ENCODE assay signal across 18 mouse cellular contexts in the genomic region with DNA sequence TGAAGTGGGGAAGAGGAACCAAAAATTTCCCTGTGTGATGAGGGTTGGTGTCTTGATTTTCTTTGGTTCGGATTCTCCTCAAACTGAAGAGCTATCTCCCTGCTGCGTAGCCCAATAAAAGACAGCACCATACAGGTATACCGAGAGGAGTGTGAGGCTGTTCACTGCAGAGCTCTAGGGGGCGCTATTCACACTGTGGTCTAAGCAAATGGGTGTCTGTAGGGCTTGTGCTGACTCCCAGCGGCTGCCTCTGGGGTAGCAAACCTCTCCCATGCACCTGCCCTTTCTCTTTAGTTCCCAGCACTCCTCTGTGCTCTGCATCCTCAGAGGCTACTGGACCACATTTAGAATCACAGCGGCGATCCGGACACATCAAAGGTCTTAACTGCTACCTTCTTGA. TPM values are rescaled to one million over a fixed set of nuclear protein-coding genes. Genes with fewer than 3 reads are reported as not detected.
DNase-seq lines count a peak whose midpoint lies in the region; ATAC-seq and TF ChIP-seq lines count a peak whose summit lies in the region.
"Had no signal": no experiment of that assay in that cellular context is flagged by ENCODE, and none has a peak within 500 bp of the region (broad histone marks: within the 10 kb centered on the region; RNA-seq: fewer than 3 reads in every experiment).

No protein-coding gene starts in this region.

- 0 out of 2 replicates have a peak, but pooled peaks cover 2% of the 10 kb centered on the region for H3K4me1 ChIP-seq in hindbrain, postnatal 0 days (ENCODE audit: insufficient read depth, low read length)
- H3K4me1 ChIP-seq in hindbrain, embryonic 16.5 days (ENCODE audit: control insufficient read depth, insufficient read depth, low read depth, low read length): peaks cover 5% of the 10 kb centered on the region; the same call in 1 of the 2 replicates
- H3K4me1 ChIP-seq: neural tube, embryonic 13.5 days had no signal

- TF ChIP-seq CTCF in hindbrain, postnatal 0 days (IDR thresholded peaks at IDR 0.05; ENCODE audit: low read depth): peak; percentile 39; the same call in 1 of the 2 replicates

- no peak overlapping the region for H3K27ac ChIP-seq in hindbrain, postnatal 0 days
- H3K27ac ChIP-seq in hindbrain, embryonic 16.5 days (ENCODE audit: low read depth, low read length): no peak overlapping the region
- H3K27ac ChIP-seq: forebrain, embryonic 13.5 days; heart, embryonic 13.5 days; hindbrain, embryonic 15.5 days; limb, embryonic 12.5 days; neural tube, embryonic 13.5 days had no signal

- no peaks in the 10 kb centered on the region for H3K9me3 ChIP-seq in hindbrain, postnatal 0 days (ENCODE audit: low read length)
- H3K9me3 ChIP-seq in hindbrain, embryonic 16.5 days (ENCODE audit: control insufficient read depth, low read length): peaks cover 2% of the 10 kb centered on the region; the same call in 1 of the 2 replicates
- H3K9me3 ChIP-seq: forebrain, embryonic 13.5 days; heart, embryonic 13.5 days; hindbrain, embryonic 15.5 days; limb, embryonic 12.5 days; neural tube, embryonic 13.5 days had no signal

- H3K9ac ChIP-seq in hindbrain, postnatal 0 days (replicated peaks; ENCODE audit: low read length): no peak overlapping the region
- H3K9ac ChIP-seq in hindbrain, embryonic 16.5 days (ENCODE audit: low read depth, low read length): no peak overlapping the region
- H3K9ac ChIP-seq: forebrain, embryonic 13.5 days; heart, embryonic 13.5 days; hindbrain, embryonic 15.5 days; limb, embryonic 12.5 days; neural tube, embryonic 13.5 days had no signal

- H3K4me2 ChIP-seq in hindbrain, postnatal 0 days (ENCODE audit: low read depth, low read length): no peak overlapping the region
- no peak overlapping the region for H3K4me2 ChIP-seq in hindbrain, embryonic 16.5 days (ENCODE audit: low read length)
- H3K4me2 ChIP-seq: forebrain, embryonic 13.5 days; heart, embryonic 13.5 days; hindbrain, embryonic 15.5 days; limb, embryonic 12.5 days; neural tube, embryonic 13.5 days had no signal

- H3K4me3 ChIP-seq in hindbrain, postnatal 0 days (ENCODE audit: low read length): no peak overlapping the region
- no peak overlapping the region for H3K4me3 ChIP-seq in hindbrain, embryonic 16.5 days (ENCODE audit: low read length)
- H3K4me3 ChIP-seq: forebrain, embryonic 13.5 days; heart, embryonic 13.5 days; hindbrain, embryonic 15.5 days; limb, embryonic 12.5 days; neural tube, embryonic 13.5 days had no signal

- ATAC-seq in hindbrain, postnatal 0 days: no peak
- ATAC-seq in hindbrain, embryonic 16.5 days: no peak
- ATAC-seq: forebrain, embryonic 13.5 days had no signal

- H3K27me3 ChIP-seq in hindbrain, postnatal 0 days (ENCODE audit: insufficient read depth, low read length): no peaks in the 10 kb centered on the region
- no peaks in the 10 kb centered on the region for H3K27me3 ChIP-seq in hindbrain, embryonic 16.5 days (replicated peaks; ENCODE audit: control insufficient read depth, insufficient read depth, low read length)
- H3K27me3 ChIP-seq: heart, embryonic 13.5 days; hindbrain, embryonic 15.5 days; neural tube, embryonic 13.5 days had no signal

- DNase-seq in hindbrain, postnatal 0 days (ENCODE audit: low spot score): no peak
- DNase-seq in retina, embryonic 14.5 days (ENCODE audit: low spot score): peak; percentile 27
- no peak for DNase-seq in retina, postnatal 1 day
- peak; percentile 92 for DNase-seq in R1 (ENCODE audit: low read depth, low spot score)
- DNase-seq in layer of hippocampus, adult 9-10 months (ENCODE audit: low spot score): no peak
- DNase-seq in kidney, adult 18-20 months: no peak
- DNase-seq: adrenal gland, postnatal 25 days; cerebellum, adult 9-10 months; heart, adult 11 months; heart, postnatal 36 days; kidney, adult 9 months; right cerebral cortex, postnatal 4 days had no signal

- no peaks in the 10 kb centered on the region for H3K36me3 ChIP-seq in hindbrain, postnatal 0 days (ENCODE audit: insufficient read depth, low read length)
- no peaks in the 10 kb centered on the region for H3K36me3 ChIP-seq in hindbrain, embryonic 16.5 days (ENCODE audit: control insufficient read depth, insufficient read depth, low read length)
- H3K36me3 ChIP-seq: heart, embryonic 13.5 days; hindbrain, embryonic 15.5 days; limb, embryonic 12.5 days; neural tube, embryonic 13.5 days had no signal

- WGBS in hindbrain, postnatal 0 days: 61% methylated on average over 8 of the region's 8 CpGs
- 59% methylated on average over 8 of the region's 8 CpGs for WGBS in hindbrain, embryonic 16.5 days

RNA-seq across cellular contexts. Expression of gene N4bp1, which starts 41.2 kb away (rescaled TPM):
- total RNA-seq in hindbrain, postnatal 0 days (2014; rRNA removed): 12.8 and 15.5 TPM in 2 replicates
- polyA plus RNA-seq in hindbrain, postnatal 0 days (2015; fragmentation: Nextera tagmentation; extraction: Ambion mirVana): 4.9 and 5.2 TPM in 2 replicates
- 7.7 and 9.5 TPM in 2 replicates for polyA plus RNA-seq in hindbrain, embryonic 16.5 days (2015; fragmentation: Nextera tagmentation; extraction: Ambion mirVana)

Comparison
In these comparisons a context has a peak if more than half of its experiments do, and no peak if none do; other contexts are left out.
1. DNase-seq: peak in retina, embryonic 14.5 days (single experiment) and R1 (single experiment); none in hindbrain, postnatal 0 days (single experiment), retina, postnatal 1 day (single experiment), layer of hippocampus, adult 9-10 months (single experiment) and kidney, adult 18-20 months (single experiment).